Mouse (Mus musculus) cerebellum, adult 2 months (tissue): ENCODE results near the gene Dnajc3. TPM values are rescaled to one million over a fixed set of nuclear protein-coding genes. Genes with fewer than 3 reads are reported as not detected.
"Not testable (repeated sequence)": the region's sequence is repeated elsewhere in the genome, so short reads cannot be mapped to it uniquely, and the experiment has no call there.

Experiments used
- DNase-seq, 2 experiments: peaks; one replicate each; pipeline ENCODE4 v3.0.0; 2021
- H3K27ac ChIP-seq: fragments of 200-500 bp; 2 replicates; pipeline ENCODE4 v1.5.1; 2012; ENCODE audit warnings: low read length, control low read depth, inconsistent platforms; ENCODE audit not compliant: insufficient read depth
- H3K27me3 ChIP-seq: fragments of 200-500 bp; 2 replicates; pipeline ENCODE4 v1.6.1; 2012; ENCODE audit warnings: inconsistent platforms, mild to moderate bottlenecking, low read length, moderate library complexity; ENCODE audit not compliant: control insufficient read depth, insufficient read depth
- H3K4me1 ChIP-seq: fragments of 200-500 bp; 2 replicates; pipeline ENCODE4 v1.6.1; 2011; ENCODE audit warnings: low read length; ENCODE audit not compliant: control insufficient read depth, insufficient read depth
- H3K4me3 ChIP-seq: fragments of 200-500 bp; replicated peaks from 2 replicates; pipeline ENCODE3; 2011; ENCODE audit warnings: mild to moderate bottlenecking, low read depth, low read length, control low read depth; ENCODE audit not compliant: insufficient read depth
- CTCF ChIP-seq: fragments of 200-500 bp; IDR thresholded peaks from 2 replicates; pipeline ENCODE4 v1.5.1; 2011; ENCODE audit warnings: low read depth, mild to moderate bottlenecking, control low read depth, low read length, moderate library complexity, borderline replicate concordance; ENCODE audit not compliant: insufficient read depth
- POLR2A ChIP-seq: fragments of 200-500 bp; IDR thresholded peaks from 2 replicates; pipeline ENCODE4 v1.6.1; 2011; ENCODE audit warnings: low read length, control low read depth, borderline replicate concordance; ENCODE audit not compliant: insufficient read depth
- WGBS: fragments of 180-500 bp; shearing (Covaris S2); methylation state at CpG from one replicate; pipeline ENCODE4 v1.1.7; 2018; 5-methylcytosine and 5-hydroxymethylcytosine counted together
- polyA plus RNA-seq: library from polyadenylated mRNA; depleted of rRNA; stranded (reverse); fragments of >200 nt; gene quantifications from 2 replicates; pipeline ENCODE4 v1.2.3, GENCODE M21; 2012

Dnajc3 gene
- polyA plus RNA-seq, 1 experiment: 25.9 TPM

- WGBS: 35% methylated on average over 3 of the region's 3 CpGs
- no peak for DNase-seq
- no peak overlapping the region for H3K27ac ChIP-seq
- no peaks in the 10 kb centered on the region for H3K27me3 ChIP-seq
- TF ChIP-seq CTCF (no peak), POLR2A (no peak)
- no peaks in the 10 kb centered on the region; the same call in 1 of the 2 replicates for H3K4me1 ChIP-seq
- no peak overlapping the region for H3K4me3 ChIP-seq
Observed at GRCm38 (mm10) chr14:118958010-118958409, 20.2 kb downstream of the Dnajc3 start.

- Histone ChIP-seq H3K27me3 (no peaks in the 10 kb centered on the region), H3K4me3 (no peak overlapping the region), H3K4me1 (no peaks in the 10 kb centered on the region), H3K27ac (no peak overlapping the region)
- no peak for DNase-seq
- WGBS: 97% methylated on average over 4 of the region's 4 CpGs
- TF ChIP-seq CTCF (no peak), POLR2A (no peak)
Observed at GRCm38 (mm10) chr14:118965356-118966000, 27.7 kb downstream of the Dnajc3 start.

GRCm38 (mm10) chr14:118967646-118968045, 29.9 kb downstream of the Dnajc3 start:
- no peak for DNase-seq
- 84% methylated on average over 7 of the region's 7 CpGs for WGBS
- Histone ChIP-seq H3K27me3 (no peaks in the 10 kb centered on the region), H3K4me3 (no peak overlapping the region), H3K4me1 (no peaks in the 10 kb centered on the region), H3K27ac (no peak overlapping the region)
- TF ChIP-seq CTCF (no peak), POLR2A (no peak)

GRCm38 (mm10) chr14:118972268-118972667, 34.5 kb downstream of the Dnajc3 start:
- no peak for DNase-seq

GRCm38 (mm10) chr14:118977136-118977816, 39.5 kb downstream of the Dnajc3 start:
- no peaks in the 10 kb centered on the region for H3K4me1 ChIP-seq
- no peak overlapping the region for H3K27ac ChIP-seq
- no peak for TF ChIP-seq POLR2A
- TF ChIP-seq CTCF: no peak
- 58% methylated on average over 8 of the region's 8 CpGs for whole genome bisulfite sequencing
- no peak overlapping the region for H3K4me3 ChIP-seq
- no peak for DNase-seq
- no peaks in the 10 kb centered on the region for H3K27me3 ChIP-seq

More at GRCm38 (mm10) chr14:118972268-118972667, 34.5 kb downstream of the Dnajc3 start:
- Histone ChIP-seq H3K4me3 (no peak overlapping the region), H3K27me3 (no peaks in the 10 kb centered on the region), H3K4me1 (no peaks in the 10 kb centered on the region), H3K27ac (no peak overlapping the region)
- TF ChIP-seq POLR2A: no peak
- no peak for TF ChIP-seq CTCF
- WGBS: 91% methylated on average over 6 of the region's 6 CpGs

GRCm38 (mm10) chr14:118979571-118980325, 42.0 kb downstream of the Dnajc3 start:
- H3K27ac ChIP-seq: no peak overlapping the region
- DNase-seq: no peak
- no peaks in the 10 kb centered on the region for H3K4me1 ChIP-seq
- 76% methylated on average over 7 of the region's 7 CpGs for WGBS
- TF ChIP-seq CTCF: no peak
- no peak for TF ChIP-seq POLR2A
- H3K4me3 ChIP-seq: no peak overlapping the region
- H3K27me3 ChIP-seq: no peaks in the 10 kb centered on the region

GRCm38 (mm10) chr14:118980358-118980757, 42.6 kb downstream of the Dnajc3 start:
- no peaks in the 10 kb centered on the region for H3K4me1 ChIP-seq
- no peak for TF ChIP-seq CTCF
- TF ChIP-seq POLR2A: no peak
- 56% methylated on average over 5 of the region's 5 CpGs for WGBS
- no peak for DNase-seq
- no peak overlapping the region for H3K4me3 ChIP-seq
- no peak overlapping the region for H3K27ac ChIP-seq
- H3K27me3 ChIP-seq: no peaks in the 10 kb centered on the region

- H3K4me3 ChIP-seq: no peak overlapping the region
- H3K4me1 ChIP-seq: no peaks in the 10 kb centered on the region
- H3K27me3 ChIP-seq: no peaks in the 10 kb centered on the region
- WGBS: 85% methylated on average over 8 of the region's 8 CpGs
- no peak for DNase-seq
- no peak overlapping the region for H3K27ac ChIP-seq
- no peak for TF ChIP-seq CTCF
- no peak for TF ChIP-seq POLR2A
Observed at GRCm38 (mm10) chr14:118980890-118981289, 43.1 kb downstream of the Dnajc3 start.

- DNase-seq, H3K27me3 ChIP-seq, H3K4me3 ChIP-seq, H3K4me1 ChIP-seq, H3K27ac ChIP-seq: not testable (repeated sequence)
- 67% methylated on average over 6 of the region's 6 CpGs for WGBS
Observed at GRCm38 (mm10) chr14:118981711-118982428, 44.1 kb downstream of the Dnajc3 start.

GRCm38 (mm10) chr14:118982429-118983045, 44.8 kb downstream of the Dnajc3 start:
- H3K4me1 ChIP-seq, H3K27ac ChIP-seq, DNase-seq, H3K4me3 ChIP-seq, H3K27me3 ChIP-seq: not testable (repeated sequence)
- 53% methylated on average over 11 of the region's 11 CpGs for WGBS
